Mouse (Mus musculus) small intestine, adult 2 months (tissue): ENCODE measurements around the gene Rbm3.

ENCODE experiments used
- CTCF ChIP-seq: fragments of 200-500 bp; IDR thresholded peaks from 2 replicates; pipeline ENCODE4 v1.5.1; 2012; ENCODE audit warnings: low read depth, mild to moderate bottlenecking, control low read depth, inconsistent platforms, low read length, moderate library complexity, mixed read lengths; ENCODE audit not compliant: insufficient replicate concordance, insufficient read length; ENCODE audit errors: extremely low read depth
- POLR2A ChIP-seq: fragments of 200-500 bp; IDR thresholded peaks from 2 replicates; pipeline ENCODE4 v1.6.1; 2012; ENCODE audit warnings: low read depth, mild to moderate bottlenecking, control low read depth, inconsistent platforms, low read length, moderate library complexity

GRCm38 (mm10) chrX:8105019-8105418 is 40.7 kb downstream of the Rbm3 start:
- TF ChIP-seq CTCF (no peak), POLR2A (no peak)
